Mouse (Mus musculus): ENCODE data around the gene Vmn2r120.
"Not testable (repeated sequence)": the region's sequence is repeated elsewhere in the genome, so short reads cannot be mapped to it uniquely, and the experiment has no call there.

The Vmn2r120 gene
- long read RNA-seq, experiment 1: 0 reads
- long read RNA-seq, experiment 2: 0 reads

DNA sequence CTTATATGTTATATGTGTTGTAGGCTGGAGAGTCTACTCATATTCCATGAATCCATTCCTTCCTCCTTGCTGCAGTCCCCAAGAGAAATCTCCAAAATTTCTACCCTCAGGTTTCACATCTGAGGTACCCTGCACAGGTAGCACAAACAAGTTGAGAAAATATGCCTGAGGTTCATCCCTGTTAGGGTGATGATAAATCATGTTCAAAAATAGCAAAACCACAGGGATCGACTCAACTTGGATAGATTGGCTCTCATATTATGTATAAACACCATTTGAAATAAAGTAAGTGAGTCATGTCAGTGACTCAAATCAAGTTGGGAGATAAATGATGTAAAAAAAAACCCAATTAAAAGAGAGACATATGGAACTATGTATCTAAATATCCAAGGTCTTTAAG lies at the start of gene Vmn2r120:
Gene Vmn2r120, minus strand, starts transcription at position 101 of the 400 bp plus-strand sequence.
- intact Hi-C loops (cut with DNase I): no loop called here

DNA sequence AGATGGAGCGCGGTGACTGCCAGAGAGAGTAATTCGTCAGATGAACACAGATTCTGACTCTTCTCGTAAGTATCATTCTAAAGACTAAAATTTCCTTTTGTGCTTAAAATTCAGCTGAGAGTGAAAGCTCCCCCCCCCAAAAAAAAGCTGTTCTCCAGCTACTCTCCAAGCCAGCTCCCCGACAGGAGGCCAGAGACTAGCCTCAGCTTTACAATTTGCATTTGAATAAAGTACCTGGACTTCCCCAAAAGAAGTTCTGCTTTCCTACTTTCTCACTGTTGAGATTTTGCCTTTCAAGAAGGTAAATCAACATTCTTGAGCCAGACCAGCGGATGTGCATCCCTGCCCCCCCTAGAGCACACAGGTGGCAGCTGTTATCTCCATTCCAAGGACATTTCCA lies 42.0 kb upstream of the Vmn2r120 start:
- intact Hi-C loops (cut with DNase I): not testable (repeated sequence)

DNA sequence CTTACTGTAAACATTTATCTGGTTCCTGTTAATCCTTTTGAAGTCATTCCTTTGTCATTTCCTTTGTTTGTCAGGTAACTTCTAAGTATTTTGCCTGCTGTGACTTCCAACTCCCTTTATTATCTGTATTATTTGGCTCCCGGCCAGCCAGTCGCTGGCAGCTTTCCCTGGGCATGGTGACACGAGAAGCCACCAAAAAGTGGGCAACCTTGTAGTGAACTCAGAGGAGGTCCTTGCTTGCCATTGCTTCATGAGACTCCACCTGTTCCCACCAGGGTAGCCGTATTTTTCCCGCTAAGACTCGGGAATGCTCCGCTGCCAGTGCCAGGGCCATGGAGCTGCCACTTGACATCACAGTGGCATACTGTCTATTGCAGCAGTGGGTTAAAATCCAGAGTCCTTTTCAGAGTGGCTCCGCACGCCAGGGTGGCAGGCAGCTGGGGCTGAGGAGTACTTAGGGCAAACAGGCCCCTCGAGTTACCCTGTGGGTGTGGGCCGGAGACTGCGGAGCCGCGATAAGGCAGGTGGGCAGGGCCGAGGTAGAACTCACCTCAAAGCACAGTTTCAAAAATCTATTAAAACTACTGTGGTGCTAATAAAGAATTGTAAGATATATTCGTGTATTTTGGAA lies 28.9 kb upstream of the Vmn2r120 start:
- intact Hi-C loops (cut with DNase I): no loop called here

All from adrenal gland (tissue).